Mouse (Mus musculus): ENCODE measurements around the gene Adrb1. TPM values are rescaled to one million over a fixed set of nuclear protein-coding genes. Genes with fewer than 3 reads are reported as not detected.

Adrb1 gene
- polyA plus RNA-seq, 1 experiment from 2014 or later: 0.24 TPM

DNA sequence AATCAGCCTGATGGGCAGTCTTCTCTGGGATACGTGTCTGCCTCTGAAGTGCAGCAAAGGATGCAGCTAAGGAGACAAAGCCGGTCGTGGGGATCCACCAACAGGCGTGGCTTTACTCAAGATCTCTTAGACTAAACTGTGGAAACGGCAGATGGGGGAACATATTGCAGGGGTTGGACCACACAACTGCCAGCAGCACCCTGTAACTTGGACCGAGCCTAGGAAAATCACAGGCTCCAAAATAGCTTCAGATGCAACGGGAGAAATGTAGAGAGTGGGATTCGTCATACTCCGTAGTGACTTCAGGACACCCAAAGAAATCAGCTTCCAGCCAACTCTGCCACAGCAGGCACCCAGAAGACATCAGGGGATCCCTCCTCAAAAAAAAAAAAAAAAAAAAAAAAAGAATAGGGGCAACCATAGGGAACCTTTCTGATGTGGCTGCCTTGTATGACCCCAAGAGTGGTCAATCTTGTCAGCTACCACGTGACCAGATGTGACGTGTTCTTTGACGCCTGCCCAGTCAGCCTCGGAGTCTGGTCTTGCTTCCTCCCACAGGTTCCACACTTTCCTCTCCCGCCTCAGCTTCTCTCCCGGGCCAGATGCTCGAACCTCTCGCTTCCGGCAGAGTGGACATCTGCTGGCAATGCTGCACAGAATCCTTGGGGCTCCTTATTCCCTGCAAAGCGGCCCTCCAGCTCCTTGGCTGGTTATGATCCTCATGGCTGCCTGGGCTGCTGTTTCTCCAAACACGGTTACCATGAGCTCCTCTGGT, 24.4 kb upstream of the Adrb1 start:
- no peak overlapping the region for H3K27ac ChIP-seq (replicated peaks; ENCODE audit: low read depth, low read length)
- WGBS: 92% methylated on average over 20 of the region's 20 CpGs
- DNase-seq (ENCODE audit: low spot score): no peak
- no peak overlapping the region for H3K4me3 ChIP-seq (ENCODE audit: low read depth, low read length)
- no peaks in the 10 kb centered on the region; the same call in 1 of the 2 replicates for H3K4me1 ChIP-seq (ENCODE audit: control insufficient read depth, insufficient read depth, low read length)
- no peaks in the 10 kb centered on the region for H3K36me3 ChIP-seq (ENCODE audit: control insufficient read depth, insufficient read depth, low read length)
- ATAC-seq (ENCODE audit: insufficient number of reproducible peaks, low FRiP score, low TSS enrichment, low read depth): no peak
- H3K9ac ChIP-seq (ENCODE audit: low read length): no peak overlapping the region
- H3K9me3 ChIP-seq (ENCODE audit: control insufficient read depth, low read length): no peaks in the 10 kb centered on the region
- no peak overlapping the region for H3K4me2 ChIP-seq (ENCODE audit: low read depth, severe bottlenecking)
- H3K27me3 ChIP-seq (ENCODE audit: control insufficient read depth, insufficient read depth, low read length): no peaks in the 10 kb centered on the region

- Histone ChIP-seq H3K4me1 (ENCODE audit: control insufficient read depth, insufficient read depth, low read length) (no peaks in the 10 kb centered on the region; the same call in 1 of the 2 replicates), H3K27me3 (ENCODE audit: control insufficient read depth, insufficient read depth, low read length) (no peaks in the 10 kb centered on the region), H3K9ac (ENCODE audit: low read length) (no peak overlapping the region), H3K9me3 (ENCODE audit: control insufficient read depth, low read length) (no peaks in the 10 kb centered on the region), H3K27ac (replicated peaks; ENCODE audit: low read depth, low read length) (no peak overlapping the region), H3K36me3 (ENCODE audit: control insufficient read depth, insufficient read depth, low read length) (no peaks in the 10 kb centered on the region), H3K4me2 (ENCODE audit: low read depth, severe bottlenecking) (no peak overlapping the region), H3K4me3 (ENCODE audit: low read depth, low read length) (no peak overlapping the region)
- WGBS: 35% methylated on average over 10 of the region's 10 CpGs
- DNase-seq (ENCODE audit: low spot score): no peak
- no peak for ATAC-seq (ENCODE audit: insufficient number of reproducible peaks, low FRiP score, low TSS enrichment, low read depth)
These were observed 21.2 kb upstream of the Adrb1 start for GRCm38 (mm10) chr19:56700848-56701247.

- H3K4me2 ChIP-seq (ENCODE audit: low read depth, severe bottlenecking): no peak overlapping the region
- no peaks in the 10 kb centered on the region for H3K27me3 ChIP-seq (ENCODE audit: control insufficient read depth, insufficient read depth, low read length)
- no peak overlapping the region for H3K4me3 ChIP-seq (ENCODE audit: low read depth, low read length)
- DNase-seq (ENCODE audit: low spot score): no peak
- H3K9me3 ChIP-seq (ENCODE audit: control insufficient read depth, low read length): no peaks in the 10 kb centered on the region
- H3K36me3 ChIP-seq (ENCODE audit: control insufficient read depth, insufficient read depth, low read length): no peaks in the 10 kb centered on the region
- 78% methylated on average over 8 of the region's 8 CpGs for WGBS
- H3K9ac ChIP-seq (ENCODE audit: low read length): no peak overlapping the region
- ATAC-seq (ENCODE audit: insufficient number of reproducible peaks, low FRiP score, low TSS enrichment, low read depth): no peak
- H3K4me1 ChIP-seq (ENCODE audit: control insufficient read depth, insufficient read depth, low read length): no peaks in the 10 kb centered on the region; the same call in 1 of the 2 replicates
- no peak overlapping the region for H3K27ac ChIP-seq (replicated peaks; ENCODE audit: low read depth, low read length)
These were observed 20.5 kb upstream of the Adrb1 start for GRCm38 (mm10) chr19:56701404-56702033.

GRCm38 (mm10) chr19:56702039-56702438, 20.0 kb upstream of the Adrb1 start:
- DNase-seq (ENCODE audit: low spot score) (no peak), ATAC-seq (ENCODE audit: insufficient number of reproducible peaks, low FRiP score, low TSS enrichment, low read depth) (no peak)
- Histone ChIP-seq H3K27me3 (ENCODE audit: control insufficient read depth, insufficient read depth, low read length) (no peaks in the 10 kb centered on the region), H3K4me3 (ENCODE audit: low read depth, low read length) (no peak overlapping the region), H3K9ac (ENCODE audit: low read length) (no peak overlapping the region), H3K9me3 (ENCODE audit: control insufficient read depth, low read length) (no peaks in the 10 kb centered on the region), H3K4me1 (ENCODE audit: control insufficient read depth, insufficient read depth, low read length) (no peaks in the 10 kb centered on the region; the same call in 1 of the 2 replicates), H3K4me2 (ENCODE audit: low read depth, severe bottlenecking) (no peak overlapping the region), H3K36me3 (ENCODE audit: control insufficient read depth, insufficient read depth, low read length) (no peaks in the 10 kb centered on the region), H3K27ac (replicated peaks; ENCODE audit: low read depth, low read length) (no peak overlapping the region)
- WGBS: 96% methylated on average over 6 of the region's 6 CpGs

- Histone ChIP-seq H3K36me3 (ENCODE audit: control insufficient read depth, insufficient read depth, low read length) (no peaks in the 10 kb centered on the region), H3K4me1 (ENCODE audit: control insufficient read depth, insufficient read depth, low read length) (no peaks in the 10 kb centered on the region; the same call in 1 of the 2 replicates), H3K9ac (ENCODE audit: low read length) (no peak overlapping the region), H3K9me3 (ENCODE audit: control insufficient read depth, low read length) (no peaks in the 10 kb centered on the region), H3K4me2 (ENCODE audit: low read depth, severe bottlenecking) (no peak overlapping the region), H3K27me3 (ENCODE audit: control insufficient read depth, insufficient read depth, low read length) (no peaks in the 10 kb centered on the region), H3K4me3 (ENCODE audit: low read depth, low read length) (no peak overlapping the region), H3K27ac (replicated peaks; ENCODE audit: low read depth, low read length) (no peak overlapping the region)
- DNase-seq (ENCODE audit: low spot score) (no peak), ATAC-seq (ENCODE audit: insufficient number of reproducible peaks, low FRiP score, low TSS enrichment, low read depth) (no peak)
- WGBS: 75% methylated on average over 12 of the region's 12 CpGs
These were observed 18.5 kb upstream of the Adrb1 start for GRCm38 (mm10) chr19:56703238-56704097.

- H3K9ac ChIP-seq (ENCODE audit: low read length): no peak overlapping the region
- DNase-seq (ENCODE audit: low spot score): no peak
- no peaks in the 10 kb centered on the region for H3K27me3 ChIP-seq (ENCODE audit: control insufficient read depth, insufficient read depth, low read length)
- no peaks in the 10 kb centered on the region; the same call in 1 of the 2 replicates for H3K4me1 ChIP-seq (ENCODE audit: control insufficient read depth, insufficient read depth, low read length)
- no peaks in the 10 kb centered on the region for H3K36me3 ChIP-seq (ENCODE audit: control insufficient read depth, insufficient read depth, low read length)
- H3K9me3 ChIP-seq (ENCODE audit: control insufficient read depth, low read length): no peaks in the 10 kb centered on the region
- no peak overlapping the region for H3K4me3 ChIP-seq (ENCODE audit: low read depth, low read length)
- no peak for ATAC-seq (ENCODE audit: insufficient number of reproducible peaks, low FRiP score, low TSS enrichment, low read depth)
- no peak overlapping the region for H3K27ac ChIP-seq (replicated peaks; ENCODE audit: low read depth, low read length)
- no peak overlapping the region for H3K4me2 ChIP-seq (ENCODE audit: low read depth, severe bottlenecking)
- WGBS: 65% methylated on average over 8 of the region's 8 CpGs
These were observed 16.8 kb upstream of the Adrb1 start for GRCm38 (mm10) chr19:56705026-56705675.

- H3K9ac ChIP-seq (ENCODE audit: low read length): no peak overlapping the region
- no peaks in the 10 kb centered on the region for H3K27me3 ChIP-seq (ENCODE audit: control insufficient read depth, insufficient read depth, low read length)
- H3K4me3 ChIP-seq (ENCODE audit: low read depth, low read length): no peak overlapping the region
- H3K27ac ChIP-seq (replicated peaks; ENCODE audit: low read depth, low read length): no peak overlapping the region
- H3K9me3 ChIP-seq (ENCODE audit: control insufficient read depth, low read length): no peaks in the 10 kb centered on the region
- H3K4me2 ChIP-seq (ENCODE audit: low read depth, severe bottlenecking): no peak overlapping the region
- DNase-seq (ENCODE audit: low spot score): no peak
- H3K4me1 ChIP-seq (ENCODE audit: control insufficient read depth, insufficient read depth, low read length): no peaks in the 10 kb centered on the region
- no peaks in the 10 kb centered on the region for H3K36me3 ChIP-seq (ENCODE audit: control insufficient read depth, insufficient read depth, low read length)
- ATAC-seq (ENCODE audit: insufficient number of reproducible peaks, low FRiP score, low TSS enrichment, low read depth): no peak
- WGBS: 67% methylated on average over 2 of the region's 2 CpGs
These were observed 13.2 kb upstream of the Adrb1 start for GRCm38 (mm10) chr19:56708794-56709193.

Measured in limb, embryonic 11.5 days (tissue).